Mouse (Mus musculus): ENCODE measurements around the gene Cypt1. TPM values are rescaled to one million over a fixed set of nuclear protein-coding genes. Genes with fewer than 3 reads are reported as not detected.

Gene Cypt1
- polyA plus RNA-seq (2012; rRNA removed), result not detected in 2 replicates

GRCm38 (mm10) chrX:16522569-16522968, at the start of gene Cypt1:
Gene Cypt1 (plus strand): TSS chrX:16522869.
- no peak for DNase-seq (ENCODE audit: low read depth)
- TF ChIP-seq POLR2A (IDR thresholded peaks at IDR 0.05; ENCODE audit: borderline replicate concordance, extremely low read depth, insufficient read depth, insufficient read length, poor library complexity, severe bottlenecking), result no peak
- no peak for TF ChIP-seq CTCF (IDR thresholded peaks at IDR 0.05; ENCODE audit: borderline replicate concordance, extremely low read depth, insufficient read depth, insufficient read length)

GRCm38 (mm10) chrX:16546806-16547205, 24.1 kb downstream of the Cypt1 start:
- TF ChIP-seq CTCF (IDR thresholded peaks at IDR 0.05; ENCODE audit: borderline replicate concordance, extremely low read depth, insufficient read depth, insufficient read length) (no peak), POLR2A (IDR thresholded peaks at IDR 0.05; ENCODE audit: borderline replicate concordance, extremely low read depth, insufficient read depth, insufficient read length, poor library complexity, severe bottlenecking) (no peak)
- peak; percentile 6 for DNase-seq (ENCODE audit: low read depth)

GRCm38 (mm10) chrX:16557061-16557460, 34.4 kb downstream of the Cypt1 start:
- DNase-seq (ENCODE audit: low read depth), result no peak
- TF ChIP-seq POLR2A (IDR thresholded peaks at IDR 0.05; ENCODE audit: borderline replicate concordance, extremely low read depth, insufficient read depth, insufficient read length, poor library complexity, severe bottlenecking) (no peak), CTCF (IDR thresholded peaks at IDR 0.05; ENCODE audit: borderline replicate concordance, extremely low read depth, insufficient read depth, insufficient read length) (no peak)

- TF ChIP-seq POLR2A (IDR thresholded peaks at IDR 0.05; ENCODE audit: borderline replicate concordance, extremely low read depth, insufficient read depth, insufficient read length, poor library complexity, severe bottlenecking) (no peak), CTCF (IDR thresholded peaks at IDR 0.05; ENCODE audit: borderline replicate concordance, extremely low read depth, insufficient read depth, insufficient read length) (no peak)
Measured at GRCm38 (mm10) chrX:16558501-16558900, 35.8 kb downstream of the Cypt1 start.

More at GRCm38 (mm10) chrX:16558501-16558900, 35.8 kb downstream of the Cypt1 start:
- DNase-seq (ENCODE audit: low read depth), result peak; percentile 1

Other genes with a start within 250 kb of the Cypt1 start
- 13.0 and 14.6 TPM in 2 replicates for gene Maoa, start 96.8 kb downstream of the Cypt1 start, polyA plus RNA-seq (2012; rRNA removed)